Mouse (Mus musculus) lung, postnatal 0 days (tissue): Measurements from ENCODE around the gene Tmem184b. TPM values are rescaled to one million over a fixed set of nuclear protein-coding genes. Genes with fewer than 3 reads are reported as not detected.

Source experiments
- ATAC-seq: fragments of 200-750 bp; cut with Nextera tagmentation; 2 replicates; pipeline ENCODE4 v1.8.0; 2017; ENCODE audit warnings: moderate library complexity
- DNase-seq: peaks from one replicate; pipeline ENCODE4 v3.0.0-alpha.2; 2016; ENCODE audit warnings: low spot score
- H3K27ac ChIP-seq: fragments of 300-500 bp; sonication (generic); 2 replicates; pipeline ENCODE4 v1.5.1; 2014; ENCODE audit warnings: antibody characterized with exemption, mild to moderate bottlenecking, low read length, mixed read lengths
- H3K27me3 ChIP-seq: fragments of 300-500 bp; sonication (generic); replicated peaks from 2 replicates; pipeline ENCODE4 v1.6.1; 2014; ENCODE audit warnings: low read length, mixed read lengths; ENCODE audit not compliant: insufficient read depth
- H3K36me3 ChIP-seq: fragments of 300-500 bp; sonication (generic); 2 replicates; pipeline ENCODE4 v1.6.1; 2014; ENCODE audit warnings: low read length, mixed read lengths; ENCODE audit not compliant: insufficient read depth
- H3K4me1 ChIP-seq: fragments of 300-500 bp; sonication (generic); 2 replicates; pipeline ENCODE4 v1.6.1; 2014; ENCODE audit warnings: antibody characterized with exemption, low read depth, low read length, mixed read lengths; ENCODE audit not compliant: insufficient read depth
- H3K4me2 ChIP-seq: fragments of 300-500 bp; sonication (generic); replicated peaks from 2 replicates; pipeline ENCODE4 v1.6.1; 2014; ENCODE audit warnings: low read depth, mild to moderate bottlenecking, low read length, moderate library complexity, mixed read lengths
- H3K4me3 ChIP-seq: fragments of 300-500 bp; sonication (generic); 2 replicates; pipeline ENCODE4 v1.5.1; 2014; ENCODE audit warnings: low read depth, low read length
- H3K9ac ChIP-seq: fragments of 300-500 bp; sonication (generic); replicated peaks from 2 replicates; pipeline ENCODE4 v1.6.1; 2014; ENCODE audit warnings: low read depth, mild to moderate bottlenecking
- H3K9me3 ChIP-seq: fragments of 300-500 bp; sonication (generic); 2 replicates; pipeline ENCODE4 v1.6.1; 2016; ENCODE audit warnings: low read length, mixed read lengths
- CTCF ChIP-seq: IDR thresholded peaks from 2 replicates; pipeline ENCODE4 v1.5.1; 2016; ENCODE audit warnings: antibody characterized with exemption, mild to moderate bottlenecking
- EP300 ChIP-seq: IDR thresholded peaks from 2 replicates; pipeline ENCODE4 v1.6.1; 2016; ENCODE audit warnings: antibody characterized with exemption, mild to moderate bottlenecking, control low read depth
- WGBS: fragments of 180-500 bp; shearing (Covaris S2); extraction: QIAGEN DNeasy Blood & Tissue Kit; methylation state at CpG from one replicate; pipeline ENCODE4 v1.1.7; 2014; 5-methylcytosine and 5-hydroxymethylcytosine counted together
- polyA plus RNA-seq: library from polyadenylated mRNA; unstranded; fragments of >200 nt; fragmentation: Nextera tagmentation; extraction: Ambion mirVana; gene quantifications from 2 replicates; pipeline ENCODE4 v1.2.1, GENCODE M21; 2015

Gene Tmem184b
- polyA plus RNA-seq, 1 experiment from 2014 or later, result 55.3 TPM

DNA sequence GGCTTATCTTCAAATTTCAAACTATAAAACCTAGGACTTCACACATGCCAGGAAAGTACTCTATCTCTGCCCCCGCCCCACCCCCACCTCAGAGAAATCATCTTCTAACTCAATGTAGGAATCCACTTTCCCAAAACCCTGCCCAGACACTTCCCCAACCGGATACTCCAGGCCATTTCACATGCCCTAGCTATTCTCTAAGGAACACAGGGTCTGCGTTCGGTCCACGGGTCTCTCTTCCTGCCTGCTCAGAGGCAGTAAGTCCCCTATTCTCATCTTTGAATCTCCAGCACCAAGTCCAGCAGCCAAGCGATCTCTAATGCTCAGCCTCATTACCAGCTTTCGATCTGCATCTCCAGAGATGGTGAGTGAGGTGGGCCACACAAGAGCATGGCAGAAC lies 23.7 kb downstream of the Tmem184b start:
- TF ChIP-seq EP300 (no peak), CTCF (no peak)
- 86% methylated on average over 7 of the region's 7 CpGs for WGBS

DNA sequence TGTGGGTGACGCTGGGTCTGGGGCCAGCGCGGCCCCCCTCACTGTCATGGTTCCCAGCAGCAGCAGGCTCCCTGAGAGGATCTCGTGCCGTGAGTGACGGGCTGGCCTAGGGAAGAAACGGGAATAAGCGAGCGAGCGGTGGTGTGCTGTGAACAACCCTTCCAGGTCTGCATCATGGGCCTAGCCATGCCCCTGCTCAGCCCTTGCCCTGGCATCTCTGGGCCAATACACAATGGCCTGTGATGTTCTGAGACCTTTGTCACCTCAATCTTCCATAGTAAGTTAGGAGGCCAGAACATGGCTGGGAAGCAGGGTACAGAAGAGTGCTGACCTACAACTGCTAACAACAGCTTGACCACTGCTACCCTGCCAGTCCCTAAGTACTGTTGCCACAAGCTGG lies 24.8 kb downstream of the Tmem184b start:
- no peak for ATAC-seq
- H3K9ac ChIP-seq, result no peak overlapping the region
- TF ChIP-seq CTCF, result no peak
- TF ChIP-seq EP300, result no peak
- no peaks in the 10 kb centered on the region for H3K4me1 ChIP-seq
- no peak overlapping the region for H3K4me2 ChIP-seq
- peak overlapping the region; percentile 81 for H3K27ac ChIP-seq
- no peaks in the 10 kb centered on the region for H3K27me3 ChIP-seq
- DNase-seq, result no peak
- WGBS, result 95% methylated on average over 10 of the region's 10 CpGs
- H3K9me3 ChIP-seq, result no peaks in the 10 kb centered on the region
- H3K4me3 ChIP-seq, result no peak overlapping the region
- peaks cover 21% of the 10 kb centered on the region; the same call in 1 of the 2 replicates for H3K36me3 ChIP-seq

More for the DNA sequence above, 23.7 kb downstream of the Tmem184b start:
- no peak overlapping the region for H3K27ac ChIP-seq
- H3K4me2 ChIP-seq, result no peak overlapping the region
- no peaks in the 10 kb centered on the region for H3K9me3 ChIP-seq
- no peaks in the 10 kb centered on the region for H3K4me1 ChIP-seq
- H3K36me3 ChIP-seq, result peaks cover 14% of the 10 kb centered on the region; the same call in 1 of the 2 replicates
- H3K9ac ChIP-seq, result no peak overlapping the region
- no peak for ATAC-seq
- H3K27me3 ChIP-seq, result no peaks in the 10 kb centered on the region
- DNase-seq, result no peak
- no peak overlapping the region for H3K4me3 ChIP-seq

DNA sequence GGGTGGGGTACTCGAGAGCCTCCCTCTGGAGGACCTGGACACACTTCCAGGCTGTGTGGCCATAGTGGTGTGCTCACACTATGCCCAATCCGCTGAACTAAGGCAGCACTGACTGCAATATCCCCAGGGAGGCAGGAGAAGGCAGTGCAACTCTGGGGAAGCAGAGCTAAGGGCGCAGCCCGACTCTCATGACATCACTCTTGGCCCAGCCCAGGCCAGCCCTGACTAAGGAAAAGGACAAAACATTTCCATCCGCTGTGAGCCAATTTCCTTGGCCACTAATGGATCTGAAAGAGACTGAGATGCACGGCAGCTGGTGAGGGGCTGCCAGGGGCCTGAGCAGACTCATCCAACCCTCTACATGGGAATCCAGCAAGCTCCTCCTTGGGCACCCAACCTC lies 25.7 kb downstream of the Tmem184b start:
- TF ChIP-seq EP300, result peak; percentile 64; the same call in 1 of the 2 replicates
- TF ChIP-seq CTCF, result peak; percentile 89
- ATAC-seq (peak; percentile 95), DNase-seq (peak; percentile 95)
- no peaks in the 10 kb centered on the region for H3K9me3 ChIP-seq
- WGBS, result 51% methylated on average over 6 of the region's 6 CpGs
- peak overlapping the region; percentile 81 for H3K27ac ChIP-seq
- H3K4me1 ChIP-seq, result no peaks in the 10 kb centered on the region
- no peak overlapping the region for H3K4me3 ChIP-seq
- no peaks in the 10 kb centered on the region for H3K27me3 ChIP-seq
- H3K9ac ChIP-seq, result no peak overlapping the region
- peaks cover 23% of the 10 kb centered on the region; the same call in 1 of the 2 replicates for H3K36me3 ChIP-seq
- no peak overlapping the region for H3K4me2 ChIP-seq

DNA sequence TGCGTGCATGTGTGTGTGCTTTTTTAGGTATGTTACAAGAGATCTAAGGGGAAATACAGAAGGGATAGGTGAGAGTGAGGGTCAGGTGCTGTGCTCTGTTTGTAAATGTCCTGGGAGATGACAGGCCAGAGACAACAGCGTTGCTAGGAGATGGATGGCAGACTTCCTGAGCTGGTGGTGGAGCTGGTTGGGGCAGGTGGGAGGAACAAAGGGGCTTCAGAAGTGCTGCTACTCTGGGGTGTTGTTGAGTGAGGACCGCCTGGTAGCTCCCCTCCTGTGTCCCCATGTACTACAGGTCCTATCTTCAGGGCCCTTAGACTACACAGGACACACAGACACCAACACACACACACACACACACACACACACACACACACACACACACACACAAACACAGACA lies 28.6 kb downstream of the Tmem184b start:
- Histone ChIP-seq H3K9ac (no peak overlapping the region), H3K4me3 (no peak overlapping the region), H3K27ac (no peak overlapping the region), H3K4me2 (no peak overlapping the region), H3K9me3 (no peaks in the 10 kb centered on the region), H3K36me3 (peaks cover 23% of the 10 kb centered on the region; the same call in 1 of the 2 replicates), H3K4me1 (peaks cover 5% of the 10 kb centered on the region), H3K27me3 (no peaks in the 10 kb centered on the region)
- ATAC-seq (no peak), DNase-seq (no peak)
- TF ChIP-seq CTCF (no peak), EP300 (no peak)
- WGBS, result 42% methylated on average over 3 of the region's 3 CpGs

DNA sequence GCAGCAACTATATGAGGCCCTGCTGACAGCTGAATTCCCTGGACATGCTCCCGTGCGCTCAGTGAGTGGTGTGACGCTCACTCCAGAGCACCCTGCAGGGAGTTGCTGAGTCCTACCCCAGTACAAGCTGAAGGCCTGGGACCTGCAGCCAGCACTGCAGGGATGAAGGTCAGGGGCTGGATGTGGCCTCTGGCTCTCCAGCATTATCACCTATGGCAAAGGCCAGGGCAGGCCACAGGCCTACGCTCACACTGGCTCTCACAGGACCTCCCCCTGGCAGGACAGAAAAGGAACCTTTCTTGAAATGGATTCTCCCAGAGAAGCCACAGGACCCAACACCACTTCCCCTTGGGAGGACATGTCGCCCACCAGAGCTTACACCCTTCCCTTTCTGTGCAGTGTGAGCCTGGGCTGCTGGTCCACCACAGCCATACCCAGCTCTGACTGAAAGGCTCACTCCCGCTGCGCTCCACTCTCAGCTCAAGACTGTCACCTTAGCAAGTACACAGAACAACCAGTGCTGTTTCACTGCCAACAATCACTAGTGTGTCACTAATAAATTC lies 33.0 kb downstream of the Tmem184b start:
- TF ChIP-seq CTCF (no peak), EP300 (no peak)
- WGBS, result 74% methylated on average over 7 of the region's 7 CpGs
- H3K27ac ChIP-seq, result peak overlapping the region; percentile 95
- 0 out of 2 replicates have a peak overlapping the region, but pooled peaks have one; percentile 23 for H3K9ac ChIP-seq
- no peaks in the 10 kb centered on the region for H3K27me3 ChIP-seq
- no peak overlapping the region for H3K4me3 ChIP-seq
- no peaks in the 10 kb centered on the region for H3K9me3 ChIP-seq
- no peak for ATAC-seq
- H3K36me3 ChIP-seq, result peaks cover 9% of the 10 kb centered on the region; the same call in 1 of the 2 replicates
- H3K4me1 ChIP-seq, result peaks cover 21% of the 10 kb centered on the region
- no peak for DNase-seq
- no peak overlapping the region for H3K4me2 ChIP-seq

DNA sequence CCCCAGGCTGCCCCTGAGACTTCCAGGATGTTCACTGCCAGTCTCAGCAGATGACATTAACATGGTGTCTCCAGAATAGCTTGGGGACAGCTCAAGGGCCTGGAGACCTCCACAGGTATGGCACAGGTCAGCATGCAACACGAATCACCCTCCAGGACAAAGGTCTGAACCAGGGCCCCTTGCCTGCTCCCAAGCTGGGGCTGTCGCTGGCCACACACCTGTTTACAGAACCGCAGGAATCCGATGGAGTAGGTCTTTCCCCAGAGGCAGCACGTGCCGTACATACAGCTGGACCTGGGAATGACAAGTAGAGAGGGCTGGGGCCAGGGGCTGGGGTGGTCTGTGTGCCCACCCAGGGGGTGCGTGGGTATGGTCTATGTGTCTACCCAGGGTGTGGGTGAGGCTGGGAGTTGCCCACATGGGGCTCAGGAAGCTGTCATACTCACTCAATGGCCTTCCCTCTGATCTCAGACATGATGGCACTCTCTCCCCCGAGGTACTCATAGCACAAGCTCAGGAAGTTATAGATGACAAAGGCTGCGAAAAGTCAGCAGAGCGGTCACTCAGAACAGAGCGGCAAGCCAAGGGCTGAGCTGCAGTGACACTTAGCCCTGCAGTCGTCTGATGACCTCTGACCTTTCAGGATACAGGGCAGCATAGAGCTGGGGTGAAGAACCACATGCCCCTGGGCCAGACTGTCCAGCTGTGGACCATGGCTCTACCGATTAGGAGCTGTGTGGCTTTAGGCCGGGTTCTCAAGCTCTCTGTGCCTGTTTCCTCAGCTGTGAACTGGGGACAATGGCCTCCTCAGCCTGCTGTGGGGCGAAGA lies 33.7 kb downstream of the Tmem184b start:
- 0 out of 2 replicates have a peak overlapping the region, but pooled peaks have one; percentile 23 for H3K9ac ChIP-seq

More for the DNA sequence above, 33.7 kb downstream of the Tmem184b start:
- WGBS, result 50% methylated on average over 15 of the region's 15 CpGs
- peak; percentile 52 for DNase-seq
- Histone ChIP-seq H3K4me1 (peaks cover 21% of the 10 kb centered on the region), H3K4me3 (no peak overlapping the region), H3K27ac (peak overlapping the region; percentile 95), H3K4me2 (no peak overlapping the region), H3K27me3 (no peaks in the 10 kb centered on the region), H3K36me3 (peaks cover 16% of the 10 kb centered on the region; the same call in 1 of the 2 replicates), H3K9me3 (no peaks in the 10 kb centered on the region)
- no peak for TF ChIP-seq EP300
- no peak for TF ChIP-seq CTCF
- ATAC-seq, result no peak
